Mouse (Mus musculus): ENCODE data around the gene Taf8. TPM values are rescaled to one million over a fixed set of nuclear protein-coding genes. Genes with fewer than 3 reads are reported as not detected.

Gene Taf8
- polyA plus RNA-seq, 1 experiment from 2014 or later: 17.8 TPM

DNA sequence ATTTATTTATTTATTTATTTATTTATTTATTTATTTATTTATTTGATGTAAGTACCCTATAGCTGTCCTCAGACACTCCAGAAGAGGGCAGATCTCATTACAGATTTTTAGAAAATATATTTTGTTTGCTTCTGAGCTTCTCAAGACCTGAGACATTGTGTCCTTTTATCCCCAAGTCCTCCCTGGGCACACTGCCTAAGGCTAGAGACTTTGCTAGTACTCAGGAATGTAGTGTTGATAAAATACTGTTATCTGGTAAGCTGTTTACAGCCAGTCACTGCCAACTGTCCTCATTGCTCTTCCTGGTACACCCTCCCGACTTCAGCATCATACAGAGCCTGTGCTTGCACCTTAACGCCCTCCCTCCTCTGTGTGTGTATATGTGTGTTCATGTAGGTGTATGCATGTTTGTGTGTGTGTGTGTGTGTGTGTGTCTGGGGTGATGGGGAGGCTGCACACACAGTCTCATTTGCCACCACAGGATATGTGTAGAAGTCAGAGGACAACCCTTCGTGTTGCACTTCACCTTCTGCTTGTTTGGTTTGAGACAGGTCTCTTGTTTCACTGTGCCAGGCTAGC is 42.7 kb downstream of the Taf8 start:
- no peak for TF ChIP-seq CTCF (IDR thresholded peaks at IDR 0.05)
- ChIA-PET POLR2A (no interaction called here), CTCF (no interaction called here)
- no peak for ATAC-seq
- H3K27me3 ChIP-seq: no peaks in the 10 kb centered on the region
- no peak for DNase-seq (ENCODE audit: low read depth, low spot score)
- in situ Hi-C loops (cut with MboI; ENCODE audit: low pct_unique_long_range_greater_than_20kb): no loop called here

DNA sequence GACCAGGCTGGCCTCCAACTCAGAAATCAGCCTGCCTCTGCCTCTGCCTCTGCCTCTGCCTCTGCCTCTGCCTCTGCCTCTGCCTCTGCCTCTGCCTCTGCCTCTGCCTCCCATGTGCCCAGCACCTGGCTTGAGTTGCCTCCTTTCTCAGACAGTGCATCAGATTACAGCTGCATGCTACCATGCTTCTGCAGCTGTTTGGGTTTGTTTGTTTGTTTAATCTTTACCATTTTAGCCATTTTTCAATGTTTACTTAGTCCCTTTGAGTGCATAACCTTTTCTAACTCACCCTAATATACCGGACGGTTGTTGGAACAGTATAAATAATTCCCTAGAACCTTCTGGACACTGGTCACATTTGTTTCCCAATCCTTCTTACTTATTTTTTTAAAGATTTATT is 43.2 kb downstream of the Taf8 start:
- CTCF ChIA-PET: no interaction called here
- ATAC-seq (no peak), DNase-seq (ENCODE audit: low read depth, low spot score) (no peak)
- H3K27me3 ChIP-seq: no peaks in the 10 kb centered on the region
- no peak for TF ChIP-seq CTCF (IDR thresholded peaks at IDR 0.05)
- POLR2A ChIA-PET: no interaction called here
- in situ Hi-C loops (cut with MboI; ENCODE audit: low pct_unique_long_range_greater_than_20kb): no loop called here

DNA sequence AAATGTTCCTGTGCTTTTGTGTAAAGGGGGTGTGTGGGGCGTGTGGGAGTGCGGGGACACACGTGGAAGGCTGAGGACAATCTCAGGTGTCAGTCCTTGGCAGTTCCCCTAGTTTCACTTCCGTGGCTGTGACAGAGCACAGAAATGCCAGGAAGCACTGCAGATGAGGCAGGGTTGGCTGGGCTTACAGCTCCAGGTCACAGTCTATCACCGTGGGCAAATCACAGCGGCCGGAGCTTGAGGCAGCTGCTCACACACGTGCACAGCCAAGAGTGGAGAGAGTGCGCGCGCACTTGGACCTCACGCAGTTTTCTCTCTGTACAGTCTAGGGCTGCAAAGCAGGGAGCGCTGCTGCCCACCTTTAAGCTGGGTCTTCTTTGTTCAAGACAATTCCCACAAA is 43.8 kb downstream of the Taf8 start:
- no peaks in the 10 kb centered on the region for H3K27me3 ChIP-seq
- in situ Hi-C loops (cut with MboI; ENCODE audit: low pct_unique_long_range_greater_than_20kb): no loop called here
- CTCF ChIA-PET: interaction anchor here (1.2 kb wide), 2 partner anchors 15 to 17 kb away, joined by 3 read pairs; no protein-coding TSS in a partner anchor
- DNase-seq (ENCODE audit: low read depth, low spot score) (no peak), ATAC-seq (no peak)
- POLR2A ChIA-PET: no interaction called here
- no peak for TF ChIP-seq CTCF (IDR thresholded peaks at IDR 0.05)

DNA sequence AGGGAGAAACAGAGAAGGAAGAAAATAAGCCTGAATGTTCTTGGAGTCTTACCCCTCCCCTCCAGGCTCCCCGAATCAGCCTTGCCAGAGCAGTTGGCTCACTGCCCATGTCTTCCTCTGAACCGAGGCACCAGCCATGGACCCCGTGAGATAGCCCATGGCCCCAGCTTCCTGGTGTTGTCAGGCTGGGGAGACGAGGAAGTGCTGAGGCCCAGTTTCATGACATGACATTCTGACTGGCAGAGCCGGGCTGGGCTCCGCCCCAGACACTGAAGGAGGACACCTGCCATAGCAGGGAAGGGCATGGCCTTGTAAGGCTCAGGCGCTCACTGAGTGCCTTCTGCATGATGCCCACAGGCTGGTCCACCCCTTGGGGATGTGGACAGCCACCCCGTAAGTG is 47.4 kb downstream of the Taf8 start:
- DNase-seq (ENCODE audit: low read depth, low spot score): no peak
- ChIA-PET CTCF (no interaction called here), POLR2A (interaction anchor here (0.6 to 1.0 kb wide), 4 partner anchors 8 to 301 kb away, joined by 3 to 4 read pairs (median 4); no protein-coding TSS in a partner anchor)
- in situ Hi-C loops (cut with MboI; ENCODE audit: low pct_unique_long_range_greater_than_20kb): no loop called here
- H3K27me3 ChIP-seq: no peaks in the 10 kb centered on the region
- ATAC-seq: no peak
- TF ChIP-seq CTCF (IDR thresholded peaks at IDR 0.05): no peak

DNA sequence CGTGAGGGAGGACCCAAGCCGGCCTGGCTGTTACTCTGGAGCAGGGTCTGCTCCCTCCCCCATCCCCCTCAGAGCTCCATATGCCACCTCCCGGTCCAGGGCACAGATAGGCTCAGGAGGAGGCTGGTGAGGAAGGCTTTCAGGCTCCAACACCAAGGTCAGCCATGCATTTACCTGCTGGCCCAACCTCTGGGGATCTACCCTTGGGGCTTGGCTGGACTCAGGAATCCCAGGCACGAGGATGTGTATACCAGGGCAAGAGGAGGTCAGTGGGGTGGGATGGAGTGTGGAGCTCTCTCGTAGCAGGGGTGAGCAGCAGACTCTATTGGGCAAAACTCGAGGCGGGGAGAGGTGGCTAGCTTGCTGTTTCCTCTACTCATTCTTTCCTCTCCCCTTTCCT is 49.2 kb downstream of the Taf8 start:
- DNase-seq (ENCODE audit: low read depth, low spot score) (peak; percentile 39), ATAC-seq (peak; percentile 84)
- in situ Hi-C loops (cut with MboI; ENCODE audit: low pct_unique_long_range_greater_than_20kb): no loop called here
- no peaks in the 10 kb centered on the region for H3K27me3 ChIP-seq
- POLR2A ChIA-PET: no interaction called here
- no peak for TF ChIP-seq CTCF (IDR thresholded peaks at IDR 0.05)
- CTCF ChIA-PET: interaction anchor here (0.9 kb wide), 1 partner anchor 13 kb away, joined by 3 read pairs; no protein-coding TSS in a partner anchor

DNA sequence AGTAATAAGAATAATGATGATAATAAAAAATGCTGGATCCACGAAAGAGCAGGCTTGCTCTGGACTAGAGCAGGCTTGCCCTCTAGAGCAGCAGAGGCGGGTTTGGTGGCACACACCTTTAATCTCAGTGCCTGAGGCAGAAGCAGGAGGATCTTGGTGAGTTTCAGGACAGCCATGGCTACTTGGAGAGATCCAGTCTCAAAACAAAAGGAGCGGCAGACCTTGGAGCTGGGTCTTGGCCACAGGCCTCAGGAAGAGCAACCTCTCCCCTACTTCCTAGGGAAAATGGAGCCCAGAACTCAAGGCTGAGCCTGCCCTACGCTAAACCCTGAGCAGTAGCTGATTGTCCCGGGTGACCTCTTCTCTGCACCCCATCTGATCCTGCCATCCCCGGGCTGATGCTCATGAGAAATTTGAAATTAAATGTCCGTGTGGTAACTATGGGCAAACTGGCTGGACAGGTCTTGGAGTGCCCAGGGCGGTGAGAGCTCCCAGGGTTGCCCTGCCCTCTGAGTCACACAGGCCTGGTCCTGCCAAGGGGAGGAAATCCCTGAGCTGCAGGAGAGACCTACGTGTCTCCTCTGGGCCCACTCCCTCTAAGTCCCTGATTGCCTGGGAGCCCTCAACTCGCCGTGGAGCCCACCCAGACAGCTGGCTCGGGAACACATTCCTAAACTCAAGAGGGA is 51.1 kb downstream of the Taf8 start:
- peak; percentile 64 for ATAC-seq
- no peaks in the 10 kb centered on the region for H3K27me3 ChIP-seq
- POLR2A ChIA-PET: interaction anchor here (0.9 kb wide), 1 partner anchor 11 kb away, joined by 5 read pairs; no protein-coding TSS in a partner anchor
- CTCF ChIA-PET: interaction anchor here (1.0 to 1.4 kb wide), 2 partner anchors 10 to 22 kb away, joined by 3 to 5 read pairs; no protein-coding TSS in a partner anchor
- DNase-seq (ENCODE audit: low read depth, low spot score): peak; percentile 68
- in situ Hi-C loops (cut with MboI; ENCODE audit: low pct_unique_long_range_greater_than_20kb): no loop called here
- no peak for TF ChIP-seq CTCF (IDR thresholded peaks at IDR 0.05)

DNA sequence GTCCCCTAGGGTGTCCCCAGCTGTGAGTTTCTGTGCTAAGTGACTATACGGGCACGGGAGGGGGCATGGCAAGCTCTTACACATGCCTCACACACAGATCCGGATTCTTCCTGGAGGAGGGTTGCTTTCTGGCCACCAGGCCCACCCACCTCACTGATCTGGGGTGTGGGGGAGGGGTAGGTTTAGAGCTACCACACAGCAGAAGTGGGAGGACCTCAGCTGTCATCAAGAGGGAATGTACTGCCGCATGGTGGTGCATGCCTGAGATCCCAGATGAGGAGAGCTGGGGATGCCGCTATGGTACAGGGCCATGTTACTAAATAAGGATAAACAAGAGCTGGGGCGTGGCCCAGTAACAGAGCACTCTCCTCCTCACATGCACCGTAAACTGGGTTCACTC is 51.9 kb downstream of the Taf8 start:
- no peak for ATAC-seq
- TF ChIP-seq CTCF (IDR thresholded peaks at IDR 0.05): no peak
- ChIA-PET POLR2A (no interaction called here), CTCF (interaction anchor here (1.0 to 1.4 kb wide), 2 partner anchors 9 to 23 kb away, joined by 3 to 5 read pairs; no protein-coding TSS in a partner anchor)
- in situ Hi-C loops (cut with MboI; ENCODE audit: low pct_unique_long_range_greater_than_20kb): no loop called here
- DNase-seq (ENCODE audit: low read depth, low spot score): no peak
- H3K27me3 ChIP-seq: no peaks in the 10 kb centered on the region

DNA sequence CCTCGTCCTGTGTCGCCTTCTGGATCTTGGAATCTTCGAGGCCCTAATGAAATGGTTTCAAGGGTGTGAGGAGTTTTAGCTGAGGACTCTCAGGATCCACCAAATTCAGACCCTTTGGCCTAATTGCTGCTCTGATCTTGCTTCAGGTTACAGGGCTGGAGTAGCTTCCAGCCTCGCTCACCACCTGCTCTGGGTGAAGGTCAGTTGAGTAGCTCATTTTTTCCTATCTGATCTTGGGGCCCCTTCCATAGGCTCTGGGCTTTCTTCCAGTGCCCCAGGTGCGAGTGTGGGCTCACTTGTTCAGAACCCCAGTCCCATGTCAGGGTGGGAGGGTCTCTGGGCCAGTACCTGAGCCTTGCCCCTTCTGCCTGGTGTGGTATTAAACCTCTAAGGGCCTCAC is 52.7 kb downstream of the Taf8 start:
- in situ Hi-C loops (cut with MboI; ENCODE audit: low pct_unique_long_range_greater_than_20kb): no loop called here
- no peaks in the 10 kb centered on the region for H3K27me3 ChIP-seq
- ATAC-seq: no peak
- no peak for DNase-seq (ENCODE audit: low read depth, low spot score)
- TF ChIP-seq CTCF (IDR thresholded peaks at IDR 0.05): no peak
- ChIA-PET CTCF (no interaction called here), POLR2A (no interaction called here)

DNA sequence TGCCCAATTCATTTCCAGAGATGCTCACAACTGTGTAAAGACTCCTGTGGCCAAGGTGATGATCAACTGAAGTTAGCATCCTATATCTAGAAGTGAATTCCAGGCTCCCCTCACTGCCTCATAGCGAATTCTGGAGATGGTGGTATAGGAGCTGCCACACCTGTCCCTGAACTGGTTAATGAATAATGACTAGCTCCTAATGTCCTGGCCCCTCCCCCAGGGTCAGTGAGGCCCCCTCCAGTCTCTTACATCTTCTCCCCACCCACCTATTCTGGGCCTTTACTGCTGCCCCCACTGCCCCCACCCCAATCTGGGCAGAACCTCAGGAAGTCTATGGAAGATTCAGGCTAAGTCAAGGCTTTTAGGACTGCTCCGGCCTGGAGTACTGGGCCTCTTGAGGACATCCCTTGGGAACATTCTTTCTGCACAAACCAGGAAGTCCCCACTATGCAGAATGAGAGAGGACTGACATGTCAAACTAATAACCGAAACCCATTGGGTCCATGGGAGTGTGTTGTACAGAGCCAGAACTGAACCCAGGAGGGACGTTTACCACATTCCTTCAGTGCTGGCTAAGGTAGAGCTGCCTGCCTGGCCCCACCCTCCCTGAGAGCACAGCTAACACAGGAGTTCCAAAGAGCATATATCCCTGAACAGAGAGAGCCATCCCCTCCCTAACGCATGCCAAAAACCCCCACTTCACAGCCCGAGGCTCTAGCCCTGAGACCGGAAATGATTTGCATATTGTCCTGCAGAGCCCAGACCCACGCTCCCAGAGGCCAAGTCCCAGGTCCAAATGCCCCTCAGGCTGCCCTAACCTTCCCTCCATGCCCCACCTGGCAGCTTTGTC is 53.3 kb downstream of the Taf8 start:
- DNase-seq (ENCODE audit: low read depth, low spot score): no peak
- no peak for TF ChIP-seq CTCF (IDR thresholded peaks at IDR 0.05)
- in situ Hi-C loops (cut with MboI; ENCODE audit: low pct_unique_long_range_greater_than_20kb): no loop called here
- no peaks in the 10 kb centered on the region for H3K27me3 ChIP-seq
- CTCF ChIA-PET: no interaction called here
- no peak for ATAC-seq
- POLR2A ChIA-PET: no interaction called here

DNA sequence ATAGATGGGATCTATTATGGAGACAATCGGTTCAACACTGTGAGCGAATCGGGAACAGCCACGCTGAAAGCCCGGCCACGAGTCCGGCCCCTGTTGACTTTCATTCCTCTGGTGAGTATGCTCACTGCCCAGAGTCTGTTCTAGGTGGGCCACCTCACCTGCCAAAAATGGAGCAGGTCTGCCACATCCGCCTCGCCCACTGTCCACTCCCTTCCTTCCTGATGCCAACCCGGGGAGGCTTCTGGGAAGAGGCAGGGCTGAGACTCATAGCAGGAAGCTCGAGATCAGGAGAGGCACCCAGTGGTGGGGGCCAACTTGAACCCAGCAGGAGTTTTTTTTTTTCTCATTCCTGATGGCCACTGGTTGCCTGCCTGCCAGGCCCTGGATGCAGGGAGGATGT is 55.5 kb downstream of the Taf8 start:
- POLR2A ChIA-PET: no interaction called here
- in situ Hi-C loops (cut with MboI; ENCODE audit: low pct_unique_long_range_greater_than_20kb): no loop called here

DNA sequence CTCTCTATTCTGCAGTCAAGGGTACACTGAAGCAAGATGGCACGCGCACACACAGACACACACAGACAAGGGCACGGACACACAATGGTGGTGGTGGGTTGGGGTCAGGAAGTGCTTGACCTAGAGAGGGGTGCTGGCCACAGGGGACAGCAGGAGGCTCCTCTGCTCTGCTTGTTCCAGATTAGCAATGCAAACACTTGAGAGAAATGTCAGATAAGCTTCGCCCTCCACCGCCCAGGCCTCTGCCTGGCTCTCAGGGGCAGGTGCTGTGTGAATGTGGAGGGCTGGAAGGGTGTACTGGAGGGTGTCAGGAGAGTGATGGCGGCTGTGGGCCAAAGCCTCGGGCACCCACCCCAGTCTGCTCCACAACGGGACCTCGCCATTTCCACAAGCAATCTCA is 56.1 kb downstream of the Taf8 start:
- no peak for DNase-seq (ENCODE audit: low read depth, low spot score)
- POLR2A ChIA-PET: no interaction called here
- TF ChIP-seq CTCF (IDR thresholded peaks at IDR 0.05): no peak
- CTCF ChIA-PET: no interaction called here
- ATAC-seq: no peak
- H3K27me3 ChIP-seq: no peaks in the 10 kb centered on the region
- in situ Hi-C loops (cut with MboI; ENCODE audit: low pct_unique_long_range_greater_than_20kb): no loop called here

More for the DNA sequence above, 55.5 kb downstream of the Taf8 start:
- H3K27me3 ChIP-seq: no peaks in the 10 kb centered on the region
- CTCF ChIA-PET: no interaction called here
- TF ChIP-seq CTCF (IDR thresholded peaks at IDR 0.05): no peak
- DNase-seq (ENCODE audit: low read depth, low spot score) (no peak), ATAC-seq (no peak)

Measured in Patski (cell line).